Mouse (Mus musculus) kidney, adult 8-10 months (tissue): Measurements from ENCODE around the gene Kcnk10.

Experiments used
- DNase-seq, 2 experiments: peaks; one replicate each; pipeline ENCODE4 v3.0.0; 2022

The Kcnk10 gene

GRCm38 (mm10) chr12:98569380-98569779 lies 8.7 kb downstream of the Kcnk10 start:
- DNase-seq, result no peak

GRCm38 (mm10) chr12:98567877-98568276 lies 10.2 kb downstream of the Kcnk10 start:
- DNase-seq, result no peak

DNA sequence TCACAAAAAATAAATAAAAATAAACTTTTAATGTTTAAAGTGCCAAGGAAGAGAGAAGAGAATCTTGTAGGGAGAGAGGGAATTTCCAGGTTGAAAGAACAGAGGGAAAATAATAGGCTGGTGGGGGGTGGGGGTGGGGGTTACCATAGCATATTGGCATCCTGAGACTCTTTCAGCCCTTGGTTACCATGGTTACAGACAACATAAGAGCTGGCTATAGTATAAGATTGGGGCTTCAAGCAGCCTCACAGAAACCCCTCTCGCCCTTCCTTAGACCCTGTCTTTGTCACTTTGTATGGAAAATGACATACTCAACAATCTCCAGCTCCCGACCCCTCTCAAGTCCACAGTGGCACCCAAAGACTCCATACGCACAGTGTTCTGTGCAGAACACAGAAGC lies 13.7 kb downstream of the Kcnk10 start:
- no peak for DNase-seq

- DNase-seq, result no peak
Measured at GRCm38 (mm10) chr12:98563261-98563660, 14.8 kb downstream of the Kcnk10 start.

- no peak for DNase-seq
Measured at GRCm38 (mm10) chr12:98562341-98562977, 15.7 kb downstream of the Kcnk10 start.

GRCm38 (mm10) chr12:98560038-98560437 lies 18.1 kb downstream of the Kcnk10 start:
- DNase-seq, result no peak

DNA sequence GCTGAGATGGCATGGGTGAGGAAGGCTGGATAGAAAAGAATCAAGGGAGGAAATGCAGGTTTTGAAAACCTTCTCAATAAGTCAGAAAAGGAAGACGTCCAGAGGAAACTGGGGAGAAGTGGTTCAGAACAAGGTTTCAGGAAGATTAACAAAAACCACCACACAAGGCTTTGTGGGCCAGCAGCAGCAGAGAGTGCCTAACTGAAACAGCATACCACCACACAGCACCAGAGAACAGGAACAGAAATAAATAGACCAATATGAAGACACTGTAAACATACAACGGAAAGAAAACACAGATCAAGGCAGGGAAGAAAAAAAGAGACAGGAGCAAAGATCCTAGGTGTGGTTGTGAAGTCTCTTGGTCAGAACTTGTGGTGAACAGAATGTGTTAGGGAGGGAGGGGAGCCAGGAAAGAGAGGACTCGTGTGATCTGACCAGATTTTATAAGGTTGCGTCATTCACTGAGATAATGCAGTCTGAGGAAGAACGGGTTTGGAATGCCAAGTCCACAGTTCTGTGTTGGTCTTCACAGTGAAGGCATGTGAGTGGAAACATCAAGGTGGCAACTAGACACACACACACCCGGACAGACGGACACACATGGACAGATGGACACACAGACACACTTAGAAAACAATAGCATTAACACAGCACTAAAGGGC lies 21.0 kb downstream of the Kcnk10 start:
- DNase-seq, result no peak

DNA sequence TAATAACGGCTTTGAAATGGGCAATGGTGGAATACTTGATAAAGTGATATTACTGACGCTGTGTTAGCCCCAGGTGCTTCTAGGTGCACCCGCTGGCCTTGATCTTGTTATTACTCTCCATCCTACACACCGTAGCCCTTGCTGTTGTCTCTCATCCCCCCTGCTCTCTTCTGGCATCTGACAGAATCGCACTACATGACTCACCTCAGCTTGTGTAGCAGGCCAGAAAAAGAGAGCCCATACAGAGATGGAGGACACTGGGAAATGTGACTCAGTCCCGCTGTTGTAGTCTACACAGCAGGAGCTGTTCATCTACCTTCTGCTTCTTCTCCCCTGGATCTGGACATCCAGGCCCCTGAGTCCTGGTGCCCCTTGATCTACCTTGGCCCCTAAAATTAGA lies 28.1 kb downstream of the Kcnk10 start:
- no peak for DNase-seq

DNA sequence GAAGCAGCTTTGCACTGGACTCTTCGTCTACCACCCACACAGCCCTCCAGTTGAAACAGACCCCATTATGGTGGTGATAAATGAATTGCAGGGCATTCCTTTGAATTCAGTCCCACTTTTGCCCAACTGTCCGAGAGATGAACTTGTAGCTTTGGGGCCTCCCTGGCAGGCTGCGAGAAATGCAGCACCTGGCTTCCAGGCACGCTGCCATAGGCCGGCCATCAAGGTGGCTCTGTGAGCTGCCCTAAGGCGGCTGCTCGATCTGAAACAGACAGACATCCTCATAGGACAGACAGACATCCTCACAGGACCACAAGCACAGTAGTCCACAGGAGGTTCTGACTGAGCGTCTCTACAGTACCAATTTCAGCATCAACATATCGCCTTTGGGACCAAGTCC lies 30.0 kb downstream of the Kcnk10 start:
- DNase-seq, result no peak

DNA sequence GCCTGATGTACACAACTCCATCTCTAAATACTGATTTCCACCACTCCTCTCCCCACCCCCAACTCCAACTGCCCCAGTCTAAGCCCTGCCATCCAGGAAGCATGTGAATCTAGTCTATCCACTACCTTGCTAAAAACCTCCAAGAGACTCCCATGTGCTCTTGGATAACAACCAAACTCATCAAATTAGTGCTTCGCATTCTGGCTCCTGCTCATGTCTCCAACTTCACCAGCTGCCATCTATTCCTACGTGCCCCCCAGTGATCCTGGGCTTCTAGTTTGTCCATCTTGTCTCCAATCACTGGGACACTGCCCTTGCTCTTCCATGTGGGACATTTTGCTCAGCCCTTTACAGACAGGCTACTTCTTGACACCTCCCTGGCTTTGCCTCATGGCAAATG lies 32.2 kb downstream of the Kcnk10 start:
- no peak for DNase-seq

DNA sequence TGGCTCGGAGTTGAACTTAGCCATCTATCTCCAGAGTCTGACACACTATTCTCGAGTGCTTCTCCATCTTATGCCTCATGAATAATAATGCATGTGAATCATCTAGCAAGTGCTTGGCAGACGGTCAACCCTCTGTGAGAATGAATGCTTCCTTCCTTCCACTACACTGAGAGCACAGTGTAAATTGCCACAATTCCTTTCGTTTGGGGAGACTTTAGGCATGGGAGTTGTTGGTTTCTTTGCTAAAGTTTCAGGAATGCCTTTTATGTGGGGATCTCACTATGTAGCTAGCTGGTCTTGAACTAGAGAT lies 32.9 kb downstream of the Kcnk10 start:
- DNase-seq, result no peak

GRCm38 (mm10) chr12:98544545-98545250 lies 33.4 kb downstream of the Kcnk10 start:
- DNase-seq, result no peak

DNA sequence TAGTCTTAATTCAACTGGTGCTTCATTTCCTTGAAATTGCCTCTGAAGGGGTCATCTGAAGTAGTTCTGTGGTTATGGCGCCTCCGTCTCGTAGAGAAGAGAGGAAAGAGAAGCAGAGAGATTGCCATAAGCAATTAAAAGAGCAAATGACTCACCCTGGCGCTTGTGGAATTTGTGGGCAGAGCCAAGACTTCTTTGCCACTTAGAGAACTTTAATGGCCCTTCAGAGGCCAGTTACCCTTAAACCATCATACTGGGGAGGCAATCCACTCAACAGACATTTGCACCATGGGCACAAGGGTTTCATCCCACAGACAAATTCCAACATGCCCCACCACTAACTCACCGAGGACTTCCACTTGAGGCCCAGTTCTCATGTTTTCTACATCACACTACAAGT lies 41.4 kb downstream of the Kcnk10 start:
- DNase-seq, result no peak

DNA sequence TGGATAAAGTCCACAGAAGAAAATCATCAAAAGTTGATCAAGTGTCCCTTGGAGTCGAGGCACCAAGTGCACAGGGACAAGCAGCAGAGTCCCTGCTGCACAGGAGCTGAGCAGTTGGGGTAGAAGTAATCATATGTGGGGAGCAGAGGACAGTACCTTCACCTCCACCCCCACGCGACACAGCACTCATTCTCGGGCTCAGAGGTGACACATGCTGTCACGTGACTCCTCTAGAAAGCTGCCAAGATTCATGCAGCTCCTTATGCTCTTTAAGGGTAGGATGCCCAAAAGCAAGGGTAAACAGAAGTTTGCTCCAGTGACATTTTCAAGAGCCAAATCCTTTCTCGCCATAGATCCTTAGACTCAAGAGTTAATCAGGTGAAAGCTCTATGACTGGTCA lies 42.1 kb downstream of the Kcnk10 start:
- no peak for DNase-seq

GRCm38 (mm10) chr12:98535494-98535901 lies 42.6 kb downstream of the Kcnk10 start:
- no peak for DNase-seq

- no peak for DNase-seq
Measured at GRCm38 (mm10) chr12:98528635-98529034, 49.5 kb downstream of the Kcnk10 start.

GRCm38 (mm10) chr12:98525361-98525760 lies 52.7 kb downstream of the Kcnk10 start:
- no peak for DNase-seq

DNA sequence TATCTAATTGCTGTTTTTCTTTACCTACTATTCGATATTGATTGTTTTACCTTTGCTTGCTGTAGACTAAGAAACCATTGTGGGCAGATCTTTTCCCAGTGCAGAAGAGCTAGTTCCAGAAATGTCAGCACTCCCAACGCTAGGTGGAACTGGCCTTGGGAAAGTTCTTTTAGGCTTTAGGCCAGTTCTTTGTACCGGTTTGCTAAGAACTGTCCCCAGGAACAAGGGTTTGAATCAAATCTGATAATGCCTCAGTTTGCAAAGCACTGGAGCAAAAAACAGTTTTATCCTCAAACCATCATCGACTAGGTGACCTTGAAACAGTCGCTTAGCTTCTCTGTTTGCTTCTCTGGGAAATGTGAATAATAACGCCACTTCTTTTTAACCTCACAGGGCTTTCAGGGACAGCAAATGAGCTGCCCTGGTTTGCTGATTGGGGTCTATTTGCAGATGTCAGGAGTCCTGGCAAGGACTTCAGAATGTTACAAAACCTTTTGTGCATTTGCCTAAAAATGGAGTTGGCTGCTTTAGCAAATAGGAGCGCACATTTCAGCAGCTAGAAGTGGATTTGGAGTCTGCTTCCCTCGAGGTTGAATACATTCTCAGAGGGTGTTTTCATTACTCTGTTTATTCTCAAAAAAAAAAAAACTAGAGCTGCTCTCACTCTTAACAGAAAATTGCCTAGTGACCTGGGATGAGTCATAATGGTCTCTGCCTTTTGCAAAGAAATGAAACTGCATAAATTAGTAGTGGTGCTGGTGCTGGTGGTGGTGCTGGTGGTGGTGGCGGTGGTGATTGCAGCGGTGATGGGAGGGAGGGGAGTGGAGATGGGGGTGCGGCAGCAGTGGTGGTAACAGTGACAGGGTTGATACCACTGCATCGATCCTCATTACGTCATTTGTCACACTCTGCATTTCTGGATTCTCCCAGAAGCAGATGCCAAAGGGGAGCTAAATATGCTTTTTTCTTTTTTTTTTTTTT lies 53.5 kb downstream of the Kcnk10 start:
- no peak for DNase-seq

DNA sequence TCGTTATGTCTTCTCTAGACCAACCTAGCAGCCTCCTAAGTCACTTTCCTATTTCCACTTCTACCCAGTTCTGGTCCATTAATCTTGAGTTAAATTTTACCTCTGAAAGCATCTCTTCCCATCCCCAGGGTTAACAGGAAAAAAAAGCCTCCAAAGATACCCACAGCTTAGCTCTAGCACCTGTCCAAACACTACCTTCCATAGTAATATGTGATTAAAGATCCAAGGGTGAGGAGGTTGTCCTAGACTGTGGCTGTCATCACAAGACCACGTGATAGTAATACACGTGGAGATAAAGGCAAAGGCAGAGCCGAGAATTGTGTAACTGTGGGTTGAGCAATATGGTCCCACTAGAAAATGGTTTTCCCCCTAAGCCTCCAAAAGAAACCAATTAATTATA lies 56.8 kb downstream of the Kcnk10 start:
- no peak for DNase-seq

- no peak for DNase-seq
Measured at GRCm38 (mm10) chr12:98520568-98520931, 57.6 kb downstream of the Kcnk10 start.

DNA sequence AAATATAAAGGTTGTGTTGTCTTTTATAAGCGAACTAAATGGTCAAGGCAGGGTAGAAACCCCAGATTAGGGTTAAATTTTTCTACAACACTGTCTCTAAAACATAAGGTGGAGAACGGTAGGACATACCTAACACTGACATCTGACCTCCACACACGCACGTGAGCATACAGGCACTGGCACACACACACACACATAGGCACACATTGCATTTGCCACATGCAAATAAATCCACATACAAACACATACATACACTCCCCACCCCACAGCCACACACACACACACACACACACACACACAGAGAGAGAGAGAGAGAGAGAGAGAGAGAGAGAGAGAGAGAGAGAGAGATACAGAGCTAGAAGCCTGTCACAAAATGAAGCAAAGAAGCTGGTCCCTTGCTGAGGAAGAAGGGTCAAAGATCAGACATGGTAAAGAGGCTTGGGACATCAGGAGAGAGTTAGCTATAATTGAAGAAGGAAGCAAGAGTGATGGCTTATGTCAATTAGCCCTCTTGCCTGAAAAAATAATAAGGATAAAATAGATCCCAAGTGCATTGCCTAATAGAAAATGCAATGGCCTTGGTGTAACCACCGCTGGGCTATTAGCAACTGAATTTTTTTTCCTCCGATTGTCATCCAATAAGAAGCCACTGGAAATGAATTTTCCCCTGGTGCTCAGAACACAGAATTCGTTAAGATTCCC lies 58.1 kb downstream of the Kcnk10 start:
- no peak for DNase-seq

DNA sequence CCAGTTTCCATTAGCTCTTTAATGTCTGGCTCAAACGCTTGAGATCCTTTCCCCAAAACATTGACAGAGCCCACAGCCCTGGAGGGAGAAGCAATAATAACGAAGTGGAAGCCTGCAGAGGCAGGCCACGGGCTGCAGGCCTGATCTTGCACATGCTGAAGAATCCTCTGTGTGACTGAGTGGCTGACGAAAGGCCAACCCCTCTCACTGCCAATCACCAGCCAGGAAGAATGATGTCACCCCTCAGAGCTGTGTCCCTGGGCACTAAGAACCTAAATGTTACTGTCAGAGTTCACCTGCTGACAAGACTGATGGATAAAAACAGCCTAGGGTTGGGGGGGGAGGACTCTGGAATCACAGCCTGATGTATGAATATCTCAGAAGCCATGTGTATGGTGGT lies 72.5 kb downstream of the Kcnk10 start:
- no peak for DNase-seq
